Mouse (Mus musculus): ENCODE data around the gene Tspan5.

- TF ChIP-seq POLR2A (IDR thresholded peaks at IDR 0.05; ENCODE audit: extremely low read depth, insufficient read depth, low read length) (no peak), CTCF (IDR thresholded peaks at IDR 0.05; ENCODE audit: extremely low read depth, insufficient read depth, low read length) (no peak)
Observed at GRCm38 (mm10) chr3:138740291-138740690, 1.7 kb upstream of the Tspan5 start.

All from cortical plate, adult 2 months (tissue).